Mouse (Mus musculus) heart, postnatal 4 days (tissue): ENCODE results near the gene Nup210. TPM values are rescaled to one million over a fixed set of nuclear protein-coding genes. Genes with fewer than 3 reads are reported as not detected.

Source experiments
- DNase-seq: peaks from one replicate; pipeline ENCODE4 v3.0.0; 2021
- total RNA-seq, 2 experiments: library from RNA; stranded (reverse); gene quantifications; 2 replicates each; pipeline ENCODE4 v1.2.3; 2021

Nup210 gene
- 10 to 100 TPM; 13.1 to 15.4 TPM for total RNA-seq

GRCm38 (mm10) chr6:91116244-91117145 lies at the start of gene Nup210:
Gene Nup210, minus strand, starts transcription at chr6:91116829.
- DNase-seq, result peak; percentile 96

DNA sequence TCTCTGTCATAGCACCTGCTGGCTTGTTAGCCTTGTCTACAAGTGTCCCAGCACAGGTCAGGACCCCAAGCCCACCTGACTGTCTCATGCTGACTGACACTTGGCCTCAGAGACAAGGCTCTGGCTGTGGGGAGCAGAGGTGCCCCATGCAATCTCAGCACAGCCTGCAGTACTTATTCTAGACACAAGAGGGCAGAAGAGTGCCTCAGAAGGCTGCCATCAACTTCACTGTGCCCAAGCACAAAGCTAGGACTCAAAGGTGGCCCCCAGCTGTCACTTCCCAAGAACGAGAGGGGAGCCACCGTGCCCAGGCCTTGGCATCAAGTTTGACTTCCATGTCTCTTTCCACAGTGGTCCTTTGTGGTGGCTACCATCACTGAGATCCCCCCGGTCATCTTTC lies 48.6 kb upstream of the Nup210 start:
- DNase-seq, result peak; percentile 83

DNA sequence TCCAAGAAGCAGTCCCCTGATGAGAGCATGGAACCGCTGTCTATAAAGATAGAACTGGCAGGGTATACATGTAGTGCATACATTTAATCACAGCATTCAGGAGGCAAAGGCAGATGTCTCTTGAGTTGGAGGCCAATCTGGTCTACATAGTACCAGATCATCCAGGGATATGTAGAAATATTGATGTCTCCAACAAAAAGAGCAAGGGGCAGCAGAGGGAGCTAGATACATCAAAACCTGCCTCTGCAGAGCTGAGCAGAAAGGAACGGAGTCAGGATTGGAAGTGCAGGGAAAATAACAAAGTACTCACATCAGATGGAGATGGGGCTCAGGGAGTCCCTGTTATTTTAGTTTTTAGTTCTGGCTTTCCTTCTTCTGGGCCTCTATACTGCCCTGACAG lies 48.0 kb upstream of the Nup210 start:
- DNase-seq, result no peak

- DNase-seq, result no peak
These were observed 46.7 kb upstream of the Nup210 start for GRCm38 (mm10) chr6:91163195-91163911.

DNA sequence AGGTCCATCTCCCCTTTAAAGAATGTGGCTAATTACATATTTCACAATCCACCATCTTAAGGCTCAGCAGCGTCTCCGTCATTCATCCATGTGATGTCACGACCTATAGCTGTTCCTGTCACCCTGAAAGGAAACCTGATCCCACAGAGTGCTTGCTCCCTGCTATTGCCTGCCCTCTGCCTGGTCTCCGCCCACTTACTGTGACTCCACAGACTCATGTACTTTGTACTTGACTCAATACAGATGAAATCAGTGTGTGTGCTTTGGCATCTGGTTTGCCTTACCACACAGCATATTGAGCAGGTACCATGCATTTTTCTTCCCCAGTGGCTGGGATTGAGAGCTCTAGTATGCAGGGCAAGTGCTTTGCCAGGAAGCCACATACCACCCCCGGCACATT lies 45.7 kb upstream of the Nup210 start:
- no peak for DNase-seq

DNA sequence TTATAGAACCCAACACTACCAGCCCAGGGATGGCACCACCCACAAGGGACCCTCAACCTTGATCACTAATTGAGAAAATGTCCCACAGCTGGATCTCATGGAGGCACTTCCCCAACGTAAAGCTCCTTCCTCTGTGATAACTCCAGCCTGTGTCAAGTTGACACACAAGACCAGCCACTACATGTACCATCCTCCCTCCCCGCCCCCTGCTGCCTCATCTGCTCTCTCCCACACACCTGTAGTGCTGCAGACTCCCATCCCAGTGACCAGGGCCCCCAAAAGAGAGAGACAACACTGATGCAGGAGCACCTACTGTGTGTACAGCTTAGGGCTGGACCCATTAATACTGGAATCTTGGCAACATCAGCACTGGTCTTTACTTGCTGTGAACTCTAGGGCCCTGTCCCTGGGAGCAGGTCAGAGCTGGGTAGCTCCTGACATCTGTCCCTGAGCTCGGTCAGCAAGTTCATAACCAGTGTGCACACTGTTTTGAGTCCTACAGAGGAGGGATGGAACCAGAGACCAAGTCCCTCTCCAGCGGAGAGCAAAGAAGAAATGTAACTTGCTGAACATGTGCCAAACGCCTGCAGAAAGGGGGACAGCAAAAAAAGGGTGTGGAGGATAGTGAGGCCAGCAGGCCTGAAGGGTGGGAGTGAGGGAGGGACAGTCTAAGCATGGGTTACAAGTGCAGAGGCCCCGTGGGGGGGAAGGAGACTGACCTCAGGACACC lies 45.0 kb upstream of the Nup210 start:
- no peak for DNase-seq

GRCm38 (mm10) chr6:91160976-91161375 lies 44.3 kb upstream of the Nup210 start:
- DNase-seq, result no peak

DNA sequence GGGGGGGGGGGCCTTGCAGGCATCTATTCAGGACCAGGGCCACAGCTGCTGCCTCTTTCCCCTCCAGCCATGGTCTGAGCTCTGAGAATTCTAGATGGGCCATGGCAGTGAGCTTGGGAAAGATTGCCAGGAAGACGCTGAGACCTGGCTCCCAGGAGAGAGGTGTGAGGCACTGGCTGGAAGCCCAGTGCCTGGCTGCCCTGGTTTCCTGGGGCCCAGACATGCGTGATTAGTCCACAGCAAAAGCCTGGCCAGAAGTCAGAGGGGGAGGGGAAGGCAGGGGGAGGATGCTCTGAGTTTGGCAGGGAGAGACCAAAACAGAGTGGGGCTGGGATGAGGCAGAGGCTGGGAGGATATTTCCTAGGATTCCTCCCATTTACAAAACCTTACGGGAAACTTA lies 43.8 kb upstream of the Nup210 start:
- peak; percentile 62 for DNase-seq

GRCm38 (mm10) chr6:91159047-91159446 lies 42.4 kb upstream of the Nup210 start:
- DNase-seq, result no peak

DNA sequence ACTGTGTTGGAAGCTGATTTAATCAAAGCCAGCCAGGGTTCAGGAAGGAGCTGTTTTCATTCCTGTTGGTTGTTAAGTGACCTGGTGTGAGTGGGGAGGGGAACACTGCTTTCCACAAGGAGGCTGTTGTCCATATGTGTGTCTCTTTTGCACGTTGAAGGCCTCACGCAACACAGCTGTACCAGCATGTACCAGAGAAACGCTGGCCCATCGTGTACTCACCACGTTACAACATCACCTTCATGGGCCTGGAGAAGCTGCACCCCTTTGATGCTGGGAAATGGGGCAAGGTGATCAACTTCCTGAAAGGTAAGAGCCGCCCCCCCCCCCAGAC lies 40.6 kb upstream of the Nup210 start:
- no peak for DNase-seq

DNA sequence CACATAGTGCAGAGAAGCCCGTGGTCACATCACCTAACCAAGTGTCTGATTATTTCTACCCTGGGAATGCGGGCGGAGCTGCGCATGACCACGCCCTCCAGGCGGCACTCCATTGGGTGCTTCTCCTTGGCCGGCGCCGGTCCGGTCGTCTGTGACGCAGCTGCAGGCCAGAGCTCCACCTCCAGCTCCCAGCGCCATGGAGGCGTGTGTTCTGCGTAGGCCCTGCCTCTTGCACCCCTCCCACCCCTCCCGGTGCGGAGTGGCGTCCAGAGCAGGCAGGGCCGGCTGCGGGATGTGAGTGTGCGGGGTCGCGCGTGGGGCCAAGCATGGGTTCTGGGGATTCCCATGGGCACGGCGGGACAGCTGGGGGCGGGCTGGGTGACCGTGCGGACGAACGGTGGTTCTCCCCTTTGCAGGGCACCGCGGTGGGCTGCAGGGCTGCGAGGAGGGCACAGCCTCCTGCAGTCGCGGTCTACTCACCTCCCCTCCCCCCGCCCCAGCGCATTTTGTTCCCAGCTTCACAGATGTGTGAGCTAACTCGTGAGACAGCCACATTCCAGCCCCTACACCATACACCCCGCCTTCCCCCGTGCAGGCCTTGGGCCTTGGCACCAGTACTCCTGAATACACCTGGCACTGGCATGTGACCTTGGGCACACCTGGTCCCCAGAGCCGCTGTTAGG lies 40.1 kb upstream of the Nup210 start, which contains the start of gene Hdac11:
Hdac11 (plus strand) TSS at position 112 of the 683 bp plus-strand sequence.
- DNase-seq, result peak; percentile 90

GRCm38 (mm10) chr6:91156062-91156461 lies 39.4 kb upstream of the Nup210 start:
- DNase-seq, result no peak

DNA sequence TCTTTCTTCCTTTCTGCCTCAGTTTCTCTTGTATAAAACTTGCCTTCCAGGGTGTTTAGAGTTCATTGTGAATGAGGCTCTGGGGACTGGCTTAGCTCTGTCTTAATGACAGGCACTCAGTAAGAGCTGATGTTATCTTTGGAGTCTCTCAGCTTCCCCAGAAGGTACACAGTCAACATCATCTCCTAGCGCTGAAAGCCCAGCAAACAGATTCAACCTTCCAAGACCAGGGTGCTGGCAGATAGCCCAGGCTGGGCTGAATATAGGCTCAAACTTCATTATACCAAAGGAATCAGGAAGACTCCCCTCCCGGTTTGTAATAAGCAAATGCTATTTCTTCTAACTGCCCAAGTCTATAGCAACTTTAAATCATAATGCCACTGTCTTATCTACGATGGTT lies 38.7 kb upstream of the Nup210 start:
- no peak for DNase-seq

GRCm38 (mm10) chr6:91154685-91155084 lies 38.1 kb upstream of the Nup210 start:
- no peak for DNase-seq

DNA sequence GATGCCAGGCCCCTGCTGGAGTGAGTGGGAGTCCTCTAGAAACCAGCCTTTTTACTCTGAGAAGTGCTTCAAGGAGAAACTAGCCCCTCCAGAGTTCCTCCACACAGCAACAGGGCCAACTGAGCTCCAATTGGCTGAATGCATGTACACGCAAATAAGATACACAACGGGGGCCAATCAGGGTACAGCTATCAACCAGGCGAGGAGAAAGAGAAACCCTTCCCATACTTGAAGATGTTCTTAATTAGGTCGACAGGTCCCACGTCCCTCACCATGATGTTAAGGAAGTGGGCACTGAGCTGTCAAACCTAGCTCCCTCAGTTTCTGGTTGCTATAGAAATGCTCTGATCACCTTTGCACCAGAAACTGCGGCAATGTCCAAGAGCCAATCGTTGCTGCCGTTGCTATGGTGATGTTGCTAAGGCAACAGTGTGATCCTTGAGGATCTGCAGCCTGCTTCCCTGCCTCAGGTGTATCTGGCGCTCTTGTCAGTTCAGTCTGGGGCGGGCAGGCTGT lies 37.0 kb upstream of the Nup210 start:
- DNase-seq, result no peak

DNA sequence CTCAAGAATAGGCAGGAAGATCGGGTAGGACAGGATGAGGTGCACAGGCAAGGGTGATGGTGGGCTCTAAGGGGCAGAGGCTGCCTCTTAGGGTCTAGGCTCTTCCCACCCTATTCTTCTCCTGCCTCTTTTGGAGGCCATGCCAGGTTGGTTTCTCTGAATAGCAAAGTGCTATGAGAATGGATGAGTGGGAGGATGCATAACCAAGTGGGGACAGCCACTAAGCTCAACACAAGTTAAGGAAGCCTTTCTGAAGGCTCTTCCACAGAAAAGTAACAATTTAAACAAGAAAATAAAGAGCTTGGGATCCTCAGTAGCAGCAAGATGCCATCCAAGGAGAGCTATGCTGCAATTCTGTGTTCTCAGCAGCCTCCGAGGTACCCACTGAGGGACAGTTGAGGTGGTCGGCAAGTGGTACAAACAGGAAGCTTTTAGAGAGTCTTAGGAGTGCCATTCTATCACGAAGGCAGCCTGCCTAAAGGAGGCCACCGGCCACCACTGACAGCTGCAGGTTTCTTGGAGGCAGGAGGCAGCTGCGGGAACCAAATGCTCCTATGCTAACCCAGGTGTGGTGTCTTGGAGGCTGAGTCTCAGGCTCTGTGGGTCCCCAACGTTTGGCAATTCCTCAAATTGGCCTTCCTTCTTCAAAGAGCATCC lies 36.4 kb upstream of the Nup210 start:
- DNase-seq, result no peak

- DNase-seq, result no peak
These were observed 30.6 kb upstream of the Nup210 start for GRCm38 (mm10) chr6:91147152-91147770.

DNA sequence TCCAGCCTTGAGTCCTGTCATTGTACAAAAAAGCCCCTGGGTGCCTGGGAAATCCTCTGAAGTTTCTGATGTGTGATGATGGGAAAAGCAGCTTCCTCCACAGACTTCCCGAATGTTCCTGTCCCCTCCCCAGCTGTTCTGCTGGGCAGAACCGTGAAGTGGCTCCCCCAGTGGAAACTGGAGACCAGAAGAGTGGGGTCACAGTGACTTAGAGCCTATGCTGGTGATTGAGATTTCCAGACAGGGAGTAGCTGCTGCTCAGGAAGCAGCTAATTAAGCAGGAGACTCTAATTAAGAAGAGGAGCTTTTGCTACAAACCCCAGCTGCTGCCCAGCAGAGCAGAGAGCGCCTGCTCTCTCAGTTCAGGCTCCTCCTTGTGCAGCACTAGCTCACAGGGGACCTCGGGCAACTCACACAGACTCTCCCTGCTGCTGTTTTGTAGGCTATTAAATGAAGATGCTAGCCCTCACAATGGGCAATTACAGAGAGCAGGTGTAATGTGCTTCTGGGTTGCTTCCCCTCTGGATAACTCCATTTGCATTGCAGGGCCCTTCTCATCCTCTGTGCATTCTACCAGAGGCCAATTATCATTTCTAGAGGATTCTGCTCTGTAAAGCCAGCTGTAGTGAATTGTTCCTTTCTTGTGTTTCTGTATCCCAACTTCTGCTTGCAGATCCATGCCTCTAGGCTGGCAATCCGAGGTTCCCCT lies 30.0 kb upstream of the Nup210 start:
- no peak for DNase-seq

DNA sequence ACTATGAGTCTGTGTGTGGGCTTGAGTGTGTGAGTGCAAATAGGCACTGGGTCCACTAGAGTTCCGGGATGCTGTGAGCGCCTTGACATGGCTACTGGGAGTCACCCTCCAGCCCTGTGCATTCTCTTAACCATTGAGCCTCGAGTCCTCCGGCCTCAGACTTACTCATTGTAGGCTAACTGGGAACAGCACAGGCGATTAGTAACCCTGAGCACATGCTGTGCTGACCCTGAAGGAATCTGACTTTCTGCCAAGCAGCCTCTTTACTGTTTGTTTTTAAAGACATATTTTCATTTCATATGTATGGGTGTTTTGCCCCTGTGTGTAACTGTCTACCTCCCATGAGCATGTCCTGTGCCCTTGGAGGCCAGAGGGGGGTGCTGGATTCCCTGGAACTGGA lies 28.9 kb upstream of the Nup210 start:
- DNase-seq, result no peak

DNA sequence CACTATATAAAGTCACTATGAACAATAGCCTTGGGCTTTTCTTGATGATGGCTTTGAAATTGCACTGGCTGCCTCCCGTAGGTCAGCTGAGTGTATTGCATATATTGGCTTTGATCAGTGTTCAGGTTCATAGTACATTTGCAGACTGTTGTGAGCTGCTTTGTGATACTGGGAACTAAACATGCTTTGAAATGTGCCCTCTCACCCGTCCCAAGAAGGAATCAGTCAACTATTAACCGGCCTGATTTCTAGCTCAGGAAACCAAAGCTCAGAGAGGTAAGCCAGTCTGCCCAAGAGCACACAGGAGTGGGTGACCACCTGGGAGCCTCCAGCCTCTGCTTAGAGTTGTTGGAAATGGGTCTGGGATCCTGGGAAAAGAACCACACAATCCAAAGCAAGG lies 28.4 kb upstream of the Nup210 start:
- DNase-seq, result no peak

DNA sequence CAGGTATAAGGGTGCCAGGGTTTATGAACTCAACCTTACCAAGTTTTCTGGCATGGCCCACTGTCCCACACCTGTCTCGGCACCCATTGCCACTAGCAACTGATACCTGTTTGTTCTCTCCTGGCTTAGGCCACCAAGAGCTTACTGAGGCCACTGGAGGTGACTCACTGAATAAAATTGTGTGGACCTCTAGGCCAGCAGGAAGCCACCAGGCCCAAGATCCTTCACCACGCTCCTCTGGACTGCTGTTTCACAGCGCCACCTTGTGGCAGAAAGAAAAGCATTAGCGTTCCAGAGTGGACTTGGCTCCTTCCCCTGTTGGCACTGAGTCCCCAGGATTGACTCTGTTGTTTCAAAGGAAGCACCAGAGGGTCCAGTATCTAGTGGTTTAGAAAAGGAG lies 23.2 kb upstream of the Nup210 start:
- DNase-seq, result peak; percentile 88
